Mouse (Mus musculus): Measurements from ENCODE around the gene Cbfa2t3. TPM values are rescaled to one million over a fixed set of nuclear protein-coding genes. Genes with fewer than 3 reads are reported as not detected.
A peak's percentile ranks its signal among the peaks of the same experiment; 100 is the strongest.

Gene Cbfa2t3
- total and polyA plus RNA-seq, 2 experiments from 2014 or later = 11.1 to 15.9 TPM

- ATAC-seq (ENCODE audit: low FRiP score) (no peak), DNase-seq (ENCODE audit: low spot score) (no peak)
- Histone ChIP-seq H3K4me3 (ENCODE audit: low read depth, low read length) (no peak overlapping the region), H3K4me2 (ENCODE audit: low read depth, low read length, poor library complexity, severe bottlenecking) (no peak overlapping the region), H3K4me1 (ENCODE audit: insufficient read depth, low read length) (no peaks in the 10 kb centered on the region), H3K27ac (ENCODE audit: low read depth, low read length) (no peak overlapping the region), H3K27me3 (ENCODE audit: insufficient read depth, low read length) (no peaks in the 10 kb centered on the region), H3K9ac (replicated peaks; ENCODE audit: low read length, poor library complexity, severe bottlenecking) (no peak overlapping the region), H3K36me3 (ENCODE audit: insufficient read depth, low read length) (no peaks in the 10 kb centered on the region), H3K9me3 (ENCODE audit: low read length) (no peaks in the 10 kb centered on the region)
- no peak for TF ChIP-seq CTCF (IDR thresholded peaks at IDR 0.05)
- WGBS = 83% methylated on average over 5 of the region's 5 CpGs
Measured at GRCm38 (mm10) chr8:122698254-122698768, 598 bp downstream of the Cbfa2t3 start.

- no peak overlapping the region for H3K4me3 ChIP-seq (ENCODE audit: low read depth, low read length)
- no peak overlapping the region for H3K4me2 ChIP-seq (ENCODE audit: low read depth, low read length, poor library complexity, severe bottlenecking)
- TF ChIP-seq CTCF (IDR thresholded peaks at IDR 0.05) = no peak
- no peak for ATAC-seq (ENCODE audit: low FRiP score)
- H3K4me1 ChIP-seq (ENCODE audit: insufficient read depth, low read length) = no peaks in the 10 kb centered on the region
- 84% methylated on average over 6 of the region's 6 CpGs for WGBS
- no peak overlapping the region for H3K9ac ChIP-seq (replicated peaks; ENCODE audit: low read length, poor library complexity, severe bottlenecking)
- no peak for DNase-seq (ENCODE audit: low spot score)
- H3K27me3 ChIP-seq (ENCODE audit: insufficient read depth, low read length) = no peaks in the 10 kb centered on the region
- H3K27ac ChIP-seq (ENCODE audit: low read depth, low read length) = no peak overlapping the region
- H3K36me3 ChIP-seq (ENCODE audit: insufficient read depth, low read length) = no peaks in the 10 kb centered on the region
- H3K9me3 ChIP-seq (ENCODE audit: low read length) = no peaks in the 10 kb centered on the region
Measured at GRCm38 (mm10) chr8:122697586-122697985, 1.3 kb downstream of the Cbfa2t3 start.

GRCm38 (mm10) chr8:122697181-122697581 lies 1.7 kb downstream of the Cbfa2t3 start:
- DNase-seq (ENCODE audit: low spot score) = no peak
- Histone ChIP-seq H3K4me1 (ENCODE audit: insufficient read depth, low read length) (no peaks in the 10 kb centered on the region), H3K36me3 (ENCODE audit: insufficient read depth, low read length) (no peaks in the 10 kb centered on the region), H3K9ac (replicated peaks; ENCODE audit: low read length, poor library complexity, severe bottlenecking) (no peak overlapping the region), H3K4me3 (ENCODE audit: low read depth, low read length) (no peak overlapping the region), H3K27me3 (ENCODE audit: insufficient read depth, low read length) (no peaks in the 10 kb centered on the region), H3K4me2 (ENCODE audit: low read depth, low read length, poor library complexity, severe bottlenecking) (no peak overlapping the region), H3K9me3 (ENCODE audit: low read length) (no peaks in the 10 kb centered on the region), H3K27ac (ENCODE audit: low read depth, low read length) (no peak overlapping the region)
- TF ChIP-seq CTCF (IDR thresholded peaks at IDR 0.05) = peak; percentile 68
- 81% methylated on average over 3 of the region's 3 CpGs for WGBS
- no peak for ATAC-seq (ENCODE audit: low FRiP score)

- WGBS = 63% methylated on average over 7 of the region's 7 CpGs
- TF ChIP-seq CTCF (IDR thresholded peaks at IDR 0.05) = no peak
- no peaks in the 10 kb centered on the region for H3K36me3 ChIP-seq (ENCODE audit: insufficient read depth, low read length)
Measured at GRCm38 (mm10) chr8:122695438-122696042, 3.4 kb downstream of the Cbfa2t3 start.

GRCm38 (mm10) chr8:122692152-122692551 lies 6.8 kb downstream of the Cbfa2t3 start:
- Histone ChIP-seq H3K27me3 (ENCODE audit: insufficient read depth, low read length) (no peaks in the 10 kb centered on the region), H3K4me2 (ENCODE audit: low read depth, low read length, poor library complexity, severe bottlenecking) (no peak overlapping the region), H3K9me3 (ENCODE audit: low read length) (no peaks in the 10 kb centered on the region), H3K9ac (replicated peaks; ENCODE audit: low read length, poor library complexity, severe bottlenecking) (no peak overlapping the region), H3K4me1 (ENCODE audit: insufficient read depth, low read length) (no peaks in the 10 kb centered on the region), H3K4me3 (ENCODE audit: low read depth, low read length) (no peak overlapping the region), H3K36me3 (ENCODE audit: insufficient read depth, low read length) (no peaks in the 10 kb centered on the region), H3K27ac (ENCODE audit: low read depth, low read length) (no peak overlapping the region)
- DNase-seq (ENCODE audit: low spot score) (no peak), ATAC-seq (ENCODE audit: low FRiP score) (no peak)
- TF ChIP-seq CTCF (IDR thresholded peaks at IDR 0.05) = no peak
- WGBS = 74% methylated on average over 8 of the region's 8 CpGs

More at GRCm38 (mm10) chr8:122695438-122696042, 3.4 kb downstream of the Cbfa2t3 start:
- no peaks in the 10 kb centered on the region for H3K4me1 ChIP-seq (ENCODE audit: insufficient read depth, low read length)
- H3K9me3 ChIP-seq (ENCODE audit: low read length) = no peaks in the 10 kb centered on the region
- DNase-seq (ENCODE audit: low spot score) (no peak), ATAC-seq (ENCODE audit: low FRiP score) (no peak)
- no peak overlapping the region for H3K27ac ChIP-seq (ENCODE audit: low read depth, low read length)
- H3K4me2 ChIP-seq (ENCODE audit: low read depth, low read length, poor library complexity, severe bottlenecking) = no peak overlapping the region
- H3K9ac ChIP-seq (replicated peaks; ENCODE audit: low read length, poor library complexity, severe bottlenecking) = no peak overlapping the region
- H3K4me3 ChIP-seq (ENCODE audit: low read depth, low read length) = no peak overlapping the region
- no peaks in the 10 kb centered on the region for H3K27me3 ChIP-seq (ENCODE audit: insufficient read depth, low read length)

- Histone ChIP-seq H3K9me3 (ENCODE audit: low read length) (no peaks in the 10 kb centered on the region), H3K4me1 (ENCODE audit: insufficient read depth, low read length) (no peaks in the 10 kb centered on the region), H3K36me3 (ENCODE audit: insufficient read depth, low read length) (no peaks in the 10 kb centered on the region), H3K27ac (ENCODE audit: low read depth, low read length) (no peak overlapping the region), H3K4me2 (ENCODE audit: low read depth, low read length, poor library complexity, severe bottlenecking) (no peak overlapping the region), H3K4me3 (ENCODE audit: low read depth, low read length) (no peak overlapping the region), H3K9ac (replicated peaks; ENCODE audit: low read length, poor library complexity, severe bottlenecking) (no peak overlapping the region), H3K27me3 (ENCODE audit: insufficient read depth, low read length) (no peaks in the 10 kb centered on the region)
- WGBS = 68% methylated on average over 6 of the region's 6 CpGs
- no peak for TF ChIP-seq CTCF (IDR thresholded peaks at IDR 0.05)
- ATAC-seq (ENCODE audit: low FRiP score) (no peak), DNase-seq (ENCODE audit: low spot score) (no peak)
Measured at GRCm38 (mm10) chr8:122691018-122691417, 7.9 kb downstream of the Cbfa2t3 start.
